Mouse (Mus musculus) forebrain, embryonic 12.5 days (tissue): Measurements from ENCODE around the gene Inpp5a. TPM values are rescaled to one million over a fixed set of nuclear protein-coding genes. Genes with fewer than 3 reads are reported as not detected.

ENCODE experiments used
- ATAC-seq: fragments of 200-750 bp; cut with Nextera tagmentation; 2 replicates; pipeline ENCODE4 v1.8.0; 2017; ENCODE audit warnings: moderate TSS enrichment; ENCODE audit not compliant: low FRiP score
- H3K27ac ChIP-seq: fragments of 300-500 bp; sonication (generic); 2 replicates; pipeline ENCODE4 v1.5.1; 2016; ENCODE audit warnings: mild to moderate bottlenecking
- H3K27me3 ChIP-seq: fragments of 300-500 bp; sonication (generic); 2 replicates; pipeline ENCODE4 v1.6.1; 2016; ENCODE audit warnings: mild to moderate bottlenecking
- H3K36me3 ChIP-seq: fragments of 300-500 bp; sonication (generic); replicated peaks from 2 replicates; pipeline ENCODE4 v1.6.1; 2016; ENCODE audit warnings: mild to moderate bottlenecking
- H3K4me1 ChIP-seq: fragments of 300-500 bp; sonication (generic); 2 replicates; pipeline ENCODE4 v1.6.1; 2016
- H3K4me2 ChIP-seq: fragments of 300-500 bp; sonication (generic); 2 replicates; pipeline ENCODE4 v1.6.1; 2016; ENCODE audit warnings: mild to moderate bottlenecking, moderate library complexity
- H3K4me3 ChIP-seq: fragments of 300-500 bp; sonication (generic); replicated peaks from 2 replicates; pipeline ENCODE4 v1.5.1; 2016; ENCODE audit warnings: mild to moderate bottlenecking
- H3K9ac ChIP-seq: fragments of 300-500 bp; sonication (generic); 2 replicates; pipeline ENCODE4 v1.6.1; 2016; ENCODE audit warnings: mild to moderate bottlenecking
- H3K9me3 ChIP-seq: fragments of 300-500 bp; sonication (generic); 2 replicates; pipeline ENCODE4 v1.6.1; 2016
- WGBS: fragments of 180-500 bp; shearing (Covaris S2); methylation state at CpG from one replicate; pipeline ENCODE4 v1.1.7; 2016; 5-methylcytosine and 5-hydroxymethylcytosine counted together
- polyA plus RNA-seq: library from polyadenylated mRNA; unstranded; fragments of >200 nt; fragmentation: Nextera tagmentation; extraction: Ambion mirVana; gene quantifications from 2 replicates; pipeline ENCODE4 v1.2.1, GENCODE M21; 2016

The Inpp5a gene
- polyA plus RNA-seq, 1 experiment from 2014 or later = 17.3 TPM

- no peak overlapping the region for H3K9ac ChIP-seq
- H3K4me2 ChIP-seq = no peak overlapping the region
- H3K4me3 ChIP-seq = no peak overlapping the region
- 72% methylated on average over 2 of the region's 2 CpGs for WGBS
- no peaks in the 10 kb centered on the region; the same call in 1 of the 2 replicates for H3K4me1 ChIP-seq
- no peak overlapping the region for H3K27ac ChIP-seq
- ATAC-seq = no peak
- H3K36me3 ChIP-seq = no peaks in the 10 kb centered on the region
- H3K27me3 ChIP-seq = no peaks in the 10 kb centered on the region
- H3K9me3 ChIP-seq = no peaks in the 10 kb centered on the region
Measured at GRCm38 (mm10) chr7:139476700-139477099, 87.8 kb downstream of the Inpp5a start.

- Histone ChIP-seq H3K9me3 (no peaks in the 10 kb centered on the region), H3K4me2 (no peak overlapping the region), H3K27me3 (no peaks in the 10 kb centered on the region), H3K27ac (no peak overlapping the region), H3K4me1 (no peaks in the 10 kb centered on the region; the same call in 1 of the 2 replicates), H3K9ac (no peak overlapping the region), H3K4me3 (no peak overlapping the region), H3K36me3 (no peaks in the 10 kb centered on the region)
- 90% methylated on average over 3 of the region's 3 CpGs for WGBS
- ATAC-seq = no peak
Measured at GRCm38 (mm10) chr7:139477748-139478147, 88.8 kb downstream of the Inpp5a start.

GRCm38 (mm10) chr7:139479077-139479476, 90.2 kb downstream of the Inpp5a start:
- Histone ChIP-seq H3K4me2 (no peak overlapping the region), H3K27me3 (0 out of 2 replicates have a peak, but pooled peaks cover 5% of the 10 kb centered on the region), H3K27ac (no peak overlapping the region), H3K9ac (no peak overlapping the region), H3K36me3 (no peaks in the 10 kb centered on the region), H3K9me3 (no peaks in the 10 kb centered on the region), H3K4me1 (no peaks in the 10 kb centered on the region), H3K4me3 (no peak overlapping the region)
- WGBS = 74% methylated on average over 1 of the region's 1 CpGs
- no peak for ATAC-seq

- H3K36me3 ChIP-seq = no peaks in the 10 kb centered on the region
- H3K27me3 ChIP-seq = 0 out of 2 replicates have a peak, but pooled peaks cover 5% of the 10 kb centered on the region
- no peak overlapping the region for H3K4me3 ChIP-seq
- H3K27ac ChIP-seq = no peak overlapping the region
- no peak overlapping the region for H3K4me2 ChIP-seq
- H3K9me3 ChIP-seq = no peaks in the 10 kb centered on the region
- no peak overlapping the region for H3K9ac ChIP-seq
- ATAC-seq = no peak
- no peaks in the 10 kb centered on the region for H3K4me1 ChIP-seq
- WGBS = 78% methylated on average over 6 of the region's 6 CpGs
Measured at GRCm38 (mm10) chr7:139479626-139480025, 90.7 kb downstream of the Inpp5a start.

GRCm38 (mm10) chr7:139484206-139484955, 95.5 kb downstream of the Inpp5a start:
- no peak overlapping the region for H3K4me3 ChIP-seq
- no peak overlapping the region for H3K4me2 ChIP-seq
- H3K9ac ChIP-seq = no peak overlapping the region
- H3K4me1 ChIP-seq = no peaks in the 10 kb centered on the region
- H3K27ac ChIP-seq = no peak overlapping the region
- H3K36me3 ChIP-seq = no peaks in the 10 kb centered on the region
- H3K27me3 ChIP-seq = peaks cover 19% of the 10 kb centered on the region
- H3K9me3 ChIP-seq = no peaks in the 10 kb centered on the region
- ATAC-seq = peak; percentile 75
- WGBS = 65% methylated on average over 9 of the region's 9 CpGs

GRCm38 (mm10) chr7:139489721-139490211, 100.9 kb downstream of the Inpp5a start:
- H3K4me2 ChIP-seq = no peak overlapping the region
- H3K9ac ChIP-seq = no peak overlapping the region
- H3K4me1 ChIP-seq = no peaks in the 10 kb centered on the region
- ATAC-seq = no peak
- no peaks in the 10 kb centered on the region for H3K9me3 ChIP-seq
- H3K36me3 ChIP-seq = no peaks in the 10 kb centered on the region
- WGBS = 74% methylated on average over 3 of the region's 3 CpGs
- H3K4me3 ChIP-seq = no peak overlapping the region
- H3K27ac ChIP-seq = no peak overlapping the region
- H3K27me3 ChIP-seq = peaks cover 55% of the 10 kb centered on the region

GRCm38 (mm10) chr7:139492351-139492750, 103.4 kb downstream of the Inpp5a start:
- WGBS = 90% methylated on average over 4 of the region's 4 CpGs
- H3K9ac ChIP-seq = no peak overlapping the region
- H3K4me2 ChIP-seq = no peak overlapping the region
- H3K27ac ChIP-seq = no peak overlapping the region
- peaks cover 3% of the 10 kb centered on the region; the same call in 1 of the 2 replicates for H3K4me1 ChIP-seq
- H3K36me3 ChIP-seq = no peaks in the 10 kb centered on the region
- peaks cover 66% of the 10 kb centered on the region for H3K27me3 ChIP-seq
- H3K4me3 ChIP-seq = no peak overlapping the region
- no peak for ATAC-seq
- H3K9me3 ChIP-seq = no peaks in the 10 kb centered on the region

GRCm38 (mm10) chr7:139492946-139493345, 104.0 kb downstream of the Inpp5a start:
- no peak overlapping the region for H3K4me2 ChIP-seq
- H3K4me1 ChIP-seq = peaks cover 9% of the 10 kb centered on the region; the same call in 1 of the 2 replicates
- 41% methylated on average over 2 of the region's 2 CpGs for WGBS
- no peaks in the 10 kb centered on the region for H3K36me3 ChIP-seq
- H3K4me3 ChIP-seq = no peak overlapping the region
- no peak for ATAC-seq
- no peak overlapping the region for H3K9ac ChIP-seq
- H3K27ac ChIP-seq = no peak overlapping the region
- H3K27me3 ChIP-seq = peaks cover 72% of the 10 kb centered on the region
- no peaks in the 10 kb centered on the region for H3K9me3 ChIP-seq

GRCm38 (mm10) chr7:139495791-139496190, 106.9 kb downstream of the Inpp5a start:
- Histone ChIP-seq H3K4me2 (no peak overlapping the region), H3K27ac (no peak overlapping the region), H3K9me3 (no peaks in the 10 kb centered on the region), H3K27me3 (peaks cover 94% of the 10 kb centered on the region), H3K4me1 (peaks cover 16% of the 10 kb centered on the region), H3K36me3 (no peaks in the 10 kb centered on the region), H3K9ac (no peak overlapping the region), H3K4me3 (no peak overlapping the region)
- no peak for ATAC-seq
- 86% methylated on average over 6 of the region's 6 CpGs for WGBS

- H3K4me3 ChIP-seq = no peak overlapping the region
- H3K27ac ChIP-seq = no peak overlapping the region
- peaks cover 95% of the 10 kb centered on the region for H3K27me3 ChIP-seq
- H3K9ac ChIP-seq = no peak overlapping the region
- ATAC-seq = peak; percentile 72; the same call in 1 of the 2 replicates
- no peak overlapping the region for H3K4me2 ChIP-seq
- WGBS = 32% methylated on average over 19 of the region's 19 CpGs
- no peaks in the 10 kb centered on the region for H3K36me3 ChIP-seq
- no peaks in the 10 kb centered on the region for H3K9me3 ChIP-seq
- H3K4me1 ChIP-seq = peaks cover 16% of the 10 kb centered on the region
Measured at GRCm38 (mm10) chr7:139498038-139498625, 109.2 kb downstream of the Inpp5a start.

- H3K9ac ChIP-seq = no peak overlapping the region
- 78% methylated on average over 7 of the region's 7 CpGs for WGBS
- H3K27ac ChIP-seq = no peak overlapping the region
- H3K36me3 ChIP-seq = no peaks in the 10 kb centered on the region
- no peaks in the 10 kb centered on the region for H3K9me3 ChIP-seq
- H3K27me3 ChIP-seq = peaks cover 83% of the 10 kb centered on the region
- H3K4me2 ChIP-seq = no peak overlapping the region
- H3K4me1 ChIP-seq = peaks cover 18% of the 10 kb centered on the region; the same call in 1 of the 2 replicates
- ATAC-seq = no peak
- no peak overlapping the region for H3K4me3 ChIP-seq
Measured at GRCm38 (mm10) chr7:139504064-139504463, 115.2 kb downstream of the Inpp5a start.

GRCm38 (mm10) chr7:139506677-139507412, 117.9 kb downstream of the Inpp5a start:
- no peak for ATAC-seq
- no peak overlapping the region for H3K4me2 ChIP-seq
- peaks cover 18% of the 10 kb centered on the region; the same call in 1 of the 2 replicates for H3K4me1 ChIP-seq
- H3K36me3 ChIP-seq = no peaks in the 10 kb centered on the region
- H3K27me3 ChIP-seq = peaks cover 68% of the 10 kb centered on the region
- no peaks in the 10 kb centered on the region for H3K9me3 ChIP-seq
- no peak overlapping the region for H3K4me3 ChIP-seq
- H3K9ac ChIP-seq = no peak overlapping the region
- 81% methylated on average over 9 of the region's 9 CpGs for WGBS
- no peak overlapping the region for H3K27ac ChIP-seq
